Mouse (Mus musculus) hindbrain, embryonic 11.5 days (tissue): ENCODE data around the gene Dok3. TPM values are rescaled to one million over a fixed set of nuclear protein-coding genes. Genes with fewer than 3 reads are reported as not detected.

Source experiments
- ATAC-seq: fragments of 200-750 bp; cut with Nextera tagmentation; 2 replicates; pipeline ENCODE4 v1.8.0; 2017; ENCODE audit warnings: mild to moderate bottlenecking, moderate TSS enrichment, moderate library complexity; ENCODE audit not compliant: low FRiP score
- DNase-seq: peaks from one replicate; pipeline ENCODE4 v3.0.0-alpha.2; 2015; ENCODE audit warnings: low spot score
- H3K27ac ChIP-seq: fragments of 300-500 bp; sonication (generic); 2 replicates; pipeline ENCODE4 v1.5.1; 2014; ENCODE audit warnings: mild to moderate bottlenecking, low read depth, low read length
- H3K27me3 ChIP-seq: fragments of 300-500 bp; sonication (generic); 2 replicates; pipeline ENCODE4 v1.6.1; 2014; ENCODE audit warnings: mild to moderate bottlenecking, low read length, moderate library complexity, mixed read lengths; ENCODE audit not compliant: control insufficient read depth, insufficient read depth
- H3K36me3 ChIP-seq: fragments of 300-500 bp; sonication (generic); 2 replicates; pipeline ENCODE4 v1.6.1; 2014; ENCODE audit warnings: mild to moderate bottlenecking, low read length, moderate library complexity, mixed read lengths; ENCODE audit not compliant: control insufficient read depth, insufficient read depth
- H3K4me1 ChIP-seq: fragments of 300-500 bp; sonication (generic); replicated peaks from 2 replicates; pipeline ENCODE4 v1.6.1; 2014; ENCODE audit warnings: low read length, mixed read lengths; ENCODE audit not compliant: control insufficient read depth, insufficient read depth
- H3K4me2 ChIP-seq: fragments of 300-500 bp; sonication (generic); replicated peaks from 2 replicates; pipeline ENCODE4 v1.6.1; 2014; ENCODE audit warnings: mild to moderate bottlenecking, low read depth, low read length
- H3K4me3 ChIP-seq: fragments of 300-500 bp; sonication (generic); 2 replicates; pipeline ENCODE4 v1.5.1; 2014; ENCODE audit warnings: low read depth, low read length
- H3K9ac ChIP-seq: fragments of 300-500 bp; sonication (generic); 2 replicates; pipeline ENCODE4 v1.6.1; 2014; ENCODE audit warnings: low read depth, low read length
- H3K9me3 ChIP-seq: fragments of 300-500 bp; sonication (generic); 2 replicates; pipeline ENCODE4 v1.6.1; 2016; ENCODE audit warnings: low read length; ENCODE audit not compliant: control insufficient read depth
- WGBS: fragments of 180-500 bp; shearing (Covaris S2); extraction: QIAGEN DNeasy Blood & Tissue Kit; methylation state at CpG from one replicate; pipeline ENCODE4 v1.1.7; 2014; 5-methylcytosine and 5-hydroxymethylcytosine counted together
- polyA plus RNA-seq: library from polyadenylated mRNA; unstranded; fragments of >200 nt; fragmentation: Nextera tagmentation; extraction: Ambion mirVana; gene quantifications from 2 replicates; pipeline ENCODE4 v1.2.1, GENCODE M21; 2014

Dok3 gene
- polyA plus RNA-seq, 1 experiment from 2014 or later: 2.2 TPM

- 85% methylated on average over 4 of the region's 4 CpGs for WGBS
- Histone ChIP-seq H3K27me3 (no peaks in the 10 kb centered on the region; the same call in 1 of the 2 replicates), H3K27ac (no peak overlapping the region), H3K4me1 (no peaks in the 10 kb centered on the region), H3K4me3 (no peak overlapping the region), H3K36me3 (no peaks in the 10 kb centered on the region), H3K9me3 (no peaks in the 10 kb centered on the region), H3K9ac (no peak overlapping the region), H3K4me2 (no peak overlapping the region)
- DNase-seq: no peak
- ATAC-seq: no peak
Observed at GRCm38 (mm10) chr13:55519606-55520005, 9.5 kb downstream of the Dok3 start.

- Histone ChIP-seq H3K9me3 (no peaks in the 10 kb centered on the region), H3K4me2 (no peak overlapping the region), H3K4me1 (peaks cover 5% of the 10 kb centered on the region), H3K27ac (no peak overlapping the region), H3K27me3 (no peaks in the 10 kb centered on the region; the same call in 1 of the 2 replicates), H3K4me3 (no peak overlapping the region), H3K36me3 (no peaks in the 10 kb centered on the region), H3K9ac (no peak overlapping the region)
- ATAC-seq (no peak), DNase-seq (peak; percentile 92)
- WGBS: 5% methylated on average over 5 of the region's 5 CpGs
Observed at GRCm38 (mm10) chr13:55516955-55517354, 12.1 kb downstream of the Dok3 start.

- Histone ChIP-seq H3K9me3 (no peaks in the 10 kb centered on the region), H3K4me2 (peak overlapping the region; percentile 93), H3K4me1 (peaks cover 13% of the 10 kb centered on the region), H3K4me3 (peak overlapping the region; percentile 86; the same call in 1 of the 2 replicates), H3K9ac (no peak overlapping the region), H3K27me3 (no peaks in the 10 kb centered on the region; the same call in 1 of the 2 replicates), H3K36me3 (no peaks in the 10 kb centered on the region), H3K27ac (no peak overlapping the region)
- no peak for ATAC-seq
- DNase-seq: no peak
- 34% methylated on average over 9 of the region's 9 CpGs for WGBS
Observed at GRCm38 (mm10) chr13:55513828-55514227, 15.3 kb downstream of the Dok3 start.

DNA sequence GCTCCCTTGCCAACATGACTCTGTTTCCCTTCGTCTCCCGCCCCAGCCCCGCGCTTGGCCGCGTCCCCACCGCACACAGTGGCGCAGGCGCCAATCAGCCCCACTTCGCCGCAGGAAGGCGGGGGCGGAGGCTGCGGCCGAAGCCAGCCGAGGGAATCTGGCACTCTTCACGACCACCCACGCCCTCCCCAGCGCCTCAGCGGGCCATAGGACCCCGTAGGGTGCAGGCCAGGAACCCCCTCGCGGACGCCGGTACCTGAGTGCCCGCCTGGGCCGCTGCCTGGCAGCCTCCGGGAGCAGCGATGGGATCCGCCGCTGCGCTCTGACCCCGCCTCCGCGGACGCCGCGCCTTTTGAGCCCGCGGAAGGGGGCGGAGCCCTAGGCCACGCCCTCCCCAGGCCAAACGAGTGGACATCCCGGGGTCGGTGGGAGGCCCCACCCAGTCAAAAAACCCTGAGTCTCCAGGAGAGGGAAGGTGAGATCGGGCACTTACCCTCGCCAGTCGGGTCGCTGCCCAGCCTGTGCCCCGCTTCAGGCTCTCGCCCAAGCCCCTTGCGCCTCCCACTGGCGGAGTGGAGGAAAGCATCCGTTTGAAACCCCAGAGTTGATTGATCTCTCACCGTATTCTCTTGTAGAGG, 15.9 kb downstream of the Dok3 start, which contains the start of gene Pdlim7:
TSS of gene Pdlim7 (minus strand) at position 566 of the 638 bp plus-strand sequence.
- no peaks in the 10 kb centered on the region; the same call in 1 of the 2 replicates for H3K27me3 ChIP-seq
- under 1% methylated on average over 55 of the region's 55 CpGs for WGBS
- no peaks in the 10 kb centered on the region for H3K9me3 ChIP-seq
- H3K4me1 ChIP-seq: peaks cover 13% of the 10 kb centered on the region
- peak; percentile 74 for ATAC-seq
- peak within 1 kb of the TSS; percentile 62; the same call in 1 of the 2 replicates for H3K27ac ChIP-seq
- peak within 1 kb of the TSS; percentile 93 for H3K4me2 ChIP-seq
- H3K4me3 ChIP-seq: peak within 1 kb of the TSS; percentile 86
- peak; percentile 93 for DNase-seq
- H3K36me3 ChIP-seq: no peaks in the 10 kb centered on the region
- H3K9ac ChIP-seq: peak within 1 kb of the TSS; percentile 89

DNA sequence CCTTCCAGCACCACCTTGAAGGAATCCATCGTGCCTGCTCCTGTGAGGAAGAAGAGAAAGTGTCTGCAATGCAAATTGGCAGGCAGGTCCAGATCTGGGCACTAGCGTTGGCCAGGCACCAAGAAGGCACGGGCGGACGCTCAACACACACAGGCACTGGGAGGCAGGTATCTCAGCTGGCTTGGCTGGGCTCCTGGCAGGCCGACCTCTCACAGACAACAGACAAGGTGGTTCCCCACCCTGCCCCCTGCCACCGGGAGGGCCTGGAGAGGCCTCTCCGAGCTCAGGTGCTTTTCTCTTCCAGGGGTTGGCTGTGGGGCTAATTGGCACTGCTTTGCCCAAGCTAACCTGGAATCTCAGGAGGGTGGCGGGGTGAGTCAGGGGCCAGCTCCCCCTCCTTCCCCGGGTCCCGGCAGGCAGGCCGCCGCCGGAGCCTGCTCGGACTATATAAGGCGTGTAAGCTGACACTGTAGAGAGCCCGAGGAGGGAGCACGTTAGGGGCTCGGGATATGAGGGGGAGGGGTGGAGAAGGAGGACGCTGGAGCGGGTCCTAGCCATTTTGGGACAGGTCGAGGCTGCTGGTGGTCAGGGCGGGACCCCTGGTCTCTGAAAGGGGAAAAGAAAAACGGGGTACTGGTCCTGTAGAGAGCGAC, 16.6 kb downstream of the Dok3 start:
- ATAC-seq: peak; percentile 66
- DNase-seq: peak; percentile 70
- H3K36me3 ChIP-seq: 0 out of 2 replicates have a peak, but pooled peaks cover 2% of the 10 kb centered on the region
- 3% methylated on average over 25 of the region's 25 CpGs for WGBS
- peak overlapping the region; percentile 93 for H3K4me2 ChIP-seq
- H3K4me3 ChIP-seq: peak overlapping the region; percentile 86
- peak overlapping the region; percentile 89 for H3K9ac ChIP-seq
- H3K9me3 ChIP-seq: no peaks in the 10 kb centered on the region
- H3K27me3 ChIP-seq: no peaks in the 10 kb centered on the region; the same call in 1 of the 2 replicates
- H3K27ac ChIP-seq: peak overlapping the region; percentile 62; the same call in 1 of the 2 replicates
- H3K4me1 ChIP-seq: peaks cover 13% of the 10 kb centered on the region

DNA sequence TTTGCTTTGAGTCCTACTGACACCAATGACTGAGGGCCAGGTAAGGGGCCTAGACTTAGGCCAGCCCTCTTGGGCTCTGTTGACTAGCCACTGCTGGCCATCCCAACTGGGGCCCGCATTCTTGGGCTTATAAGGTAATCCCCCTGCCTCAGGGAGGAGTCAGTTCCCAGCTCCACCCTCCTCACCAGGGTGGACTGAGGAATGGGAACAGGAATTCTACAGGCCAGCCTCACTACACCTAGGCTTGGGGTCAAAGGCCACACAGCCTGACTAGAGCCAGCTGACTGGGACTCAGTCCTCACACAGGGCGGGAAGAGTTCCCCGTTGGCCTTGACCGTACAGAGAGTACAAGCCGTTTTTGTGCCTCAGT, 17.6 kb downstream of the Dok3 start:
- DNase-seq: no peak
- Histone ChIP-seq H3K9ac (peak overlapping the region; percentile 42; the same call in 1 of the 2 replicates), H3K27ac (peak overlapping the region; percentile 51), H3K36me3 (peaks cover 2% of the 10 kb centered on the region; the same call in 1 of the 2 replicates), H3K27me3 (no peaks in the 10 kb centered on the region; the same call in 1 of the 2 replicates), H3K4me3 (no peak overlapping the region), H3K4me1 (peaks cover 13% of the 10 kb centered on the region), H3K4me2 (peak overlapping the region; percentile 28; the same call in 1 of the 2 replicates), H3K9me3 (no peaks in the 10 kb centered on the region)
- WGBS: 36% methylated on average over 5 of the region's 5 CpGs
- no peak for ATAC-seq

GRCm38 (mm10) chr13:55510668-55511491, 18.2 kb downstream of the Dok3 start:
- Histone ChIP-seq H3K27me3 (no peaks in the 10 kb centered on the region; the same call in 1 of the 2 replicates), H3K27ac (peak overlapping the region; percentile 51), H3K9ac (peak overlapping the region; percentile 42; the same call in 1 of the 2 replicates), H3K36me3 (peaks cover 6% of the 10 kb centered on the region; the same call in 1 of the 2 replicates), H3K9me3 (no peaks in the 10 kb centered on the region), H3K4me3 (no peak overlapping the region), H3K4me2 (peak overlapping the region; percentile 28), H3K4me1 (peaks cover 13% of the 10 kb centered on the region)
- DNase-seq (peak; percentile 56), ATAC-seq (peak; percentile 34)
- 19% methylated on average over 5 of the region's 6 CpGs for WGBS

DNA sequence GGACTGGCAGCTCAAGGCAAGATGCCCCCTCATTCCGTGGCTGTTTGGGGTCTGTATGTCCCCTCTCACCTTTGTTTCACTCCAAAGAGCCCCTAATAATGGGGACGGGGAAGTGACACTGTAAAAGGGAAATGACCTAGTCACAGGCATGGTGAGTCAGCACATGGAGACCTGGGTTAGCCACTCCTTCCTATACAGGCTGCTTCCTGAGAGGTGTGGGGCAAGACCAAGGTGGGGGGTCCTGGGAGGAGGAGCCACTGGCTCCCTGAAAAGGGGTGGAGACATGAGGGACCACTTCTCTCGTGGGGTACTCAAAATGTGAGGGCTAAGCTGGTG, 18.8 kb downstream of the Dok3 start:
- no peaks in the 10 kb centered on the region for H3K9me3 ChIP-seq
- no peaks in the 10 kb centered on the region; the same call in 1 of the 2 replicates for H3K27me3 ChIP-seq
- peak overlapping the region; percentile 16; the same call in 1 of the 2 replicates for H3K9ac ChIP-seq
- H3K4me3 ChIP-seq: no peak overlapping the region
- peaks cover 13% of the 10 kb centered on the region for H3K4me1 ChIP-seq
- ATAC-seq (0 out of 2 replicates have a peak, but pooled peaks have one; percentile 3), DNase-seq (no peak)
- no peak overlapping the region for H3K4me2 ChIP-seq
- 51% methylated on average over 3 of the region's 3 CpGs for WGBS
- peaks cover 7% of the 10 kb centered on the region for H3K36me3 ChIP-seq
- no peak overlapping the region for H3K27ac ChIP-seq
